ENCODE assay signal across 18 mouse cellular contexts in genomic region chr11:81223361-81223760, GRCm38 (mm10).
DNase-seq lines count a peak whose midpoint lies in the region; ATAC-seq and TF ChIP-seq lines count a peak whose summit lies in the region.
"Had no signal": no experiment of that assay in that cellular context is flagged by ENCODE, and none has a peak within 500 bp of the region (broad histone marks: within the 10 kb centered on the region; RNA-seq: fewer than 3 reads in every experiment).

No protein-coding gene starts in this region.

- no peak for ATAC-seq in forebrain, postnatal 0 days
- ATAC-seq in forebrain, embryonic 15.5 days (replicated peaks): no peak
- no peak for ATAC-seq in liver, embryonic 11.5 days (replicated peaks; ENCODE audit: low FRiP score)
- ATAC-seq: inflammation-experienced regulatory T-cells, adult 6 months; intestine, postnatal 0 days had no signal

- H3K27me3 ChIP-seq in forebrain, postnatal 0 days (ENCODE audit: insufficient read depth, low read length): no peaks in the 10 kb centered on the region
- no peaks in the 10 kb centered on the region for H3K27me3 ChIP-seq in forebrain, embryonic 15.5 days
- H3K27me3 ChIP-seq in liver, embryonic 11.5 days (replicated peaks; ENCODE audit: control insufficient read depth, insufficient read depth, low read length): no peaks in the 10 kb centered on the region; the same call in 1 of the 2 replicates
- H3K27me3 ChIP-seq: embryonic facial prominence, embryonic 12.5 days; forebrain, embryonic 12.5 days; hindbrain, embryonic 15.5 days had no signal

- no peak overlapping the region for H3K4me2 ChIP-seq in forebrain, postnatal 0 days (ENCODE audit: low read depth)
- no peak overlapping the region for H3K4me2 ChIP-seq in forebrain, embryonic 15.5 days (replicated peaks)
- H3K4me2 ChIP-seq in liver, embryonic 11.5 days: no peak overlapping the region
- H3K4me2 ChIP-seq: embryonic facial prominence, embryonic 12.5 days; forebrain, embryonic 12.5 days; hindbrain, embryonic 15.5 days had no signal

- WGBS in forebrain, postnatal 0 days: 63% methylated on average over 9 of the region's 9 CpGs
- 77% methylated on average over 9 of the region's 9 CpGs for WGBS in forebrain, embryonic 15.5 days
- 87% methylated on average over 9 of the region's 9 CpGs for WGBS in liver, embryonic 11.5 days

- H3K9ac ChIP-seq in forebrain, postnatal 0 days: no peak overlapping the region
- H3K9ac ChIP-seq in forebrain, embryonic 15.5 days (replicated peaks): no peak overlapping the region
- H3K9ac ChIP-seq in liver, embryonic 11.5 days (ENCODE audit: low read depth, low read length): no peak overlapping the region
- H3K9ac ChIP-seq: embryonic facial prominence, embryonic 12.5 days; forebrain, embryonic 12.5 days; hindbrain, embryonic 15.5 days had no signal

- peak; percentile 13 to 17 for DNase-seq in cerebellum, adult 18-20 months
- DNase-seq in cerebellum, adult 8-10 months: no peak
- peak; percentile 33 for DNase-seq in forebrain, postnatal 0 days
- peak; percentile 32 for DNase-seq in cerebellum, adult 9-11 months
- no peak for DNase-seq in frontal cortex, postnatal 14 days (ENCODE audit: low spot score in 2 of 2)
- no peak for DNase-seq in liver, embryonic 11.5 days (ENCODE audit: low spot score)
- DNase-seq: adrenal gland, postnatal 10 days; gastrocnemius, postnatal 10 days; heart, adult 18-20 months; heart, postnatal 14 days; kidney, adult 8-10 months had no signal

- no peak overlapping the region for H3K4me3 ChIP-seq in forebrain, postnatal 0 days (ENCODE audit: low read depth, low read length)
- H3K4me3 ChIP-seq in forebrain, embryonic 15.5 days: no peak overlapping the region
- no peak overlapping the region for H3K4me3 ChIP-seq in liver, embryonic 11.5 days (ENCODE audit: low read depth, low read length)
- H3K4me3 ChIP-seq: embryonic facial prominence, embryonic 12.5 days; forebrain, embryonic 12.5 days; heart, embryonic 10.5 days; hindbrain, embryonic 15.5 days had no signal

- TF ChIP-seq CTCF in forebrain, postnatal 0 days (IDR thresholded peaks at IDR 0.05; ENCODE audit: low read depth): no peak

- H3K27ac ChIP-seq in forebrain, postnatal 0 days (ENCODE audit: low read depth, low read length): no peak overlapping the region
- H3K27ac ChIP-seq in forebrain, embryonic 15.5 days (replicated peaks): no peak overlapping the region
- no peak overlapping the region for H3K27ac ChIP-seq in liver, embryonic 11.5 days (ENCODE audit: low read depth, low read length)
- H3K27ac ChIP-seq: embryonic facial prominence, embryonic 12.5 days; forebrain, embryonic 12.5 days; heart, embryonic 10.5 days; hindbrain, embryonic 15.5 days had no signal

- no peaks in the 10 kb centered on the region for H3K4me1 ChIP-seq in forebrain, postnatal 0 days (ENCODE audit: insufficient read depth)
- 0 out of 2 replicates have a peak, but pooled peaks cover 4% of the 10 kb centered on the region for H3K4me1 ChIP-seq in forebrain, embryonic 15.5 days
- H3K4me1 ChIP-seq in liver, embryonic 11.5 days (replicated peaks; ENCODE audit: control insufficient read depth, insufficient read depth, low read length): no peaks in the 10 kb centered on the region
- H3K4me1 ChIP-seq: embryonic facial prominence, embryonic 12.5 days; heart, embryonic 10.5 days; hindbrain, embryonic 15.5 days had no signal

- no peaks in the 10 kb centered on the region for H3K9me3 ChIP-seq in forebrain, postnatal 0 days (ENCODE audit: low read length)
- no peaks in the 10 kb centered on the region for H3K9me3 ChIP-seq in forebrain, embryonic 15.5 days
- H3K9me3 ChIP-seq in liver, embryonic 11.5 days (ENCODE audit: control insufficient read depth, low read length): no peaks in the 10 kb centered on the region
- H3K9me3 ChIP-seq: embryonic facial prominence, embryonic 12.5 days; forebrain, embryonic 12.5 days; heart, embryonic 10.5 days; hindbrain, embryonic 15.5 days had no signal

- no peaks in the 10 kb centered on the region for H3K36me3 ChIP-seq in forebrain, postnatal 0 days (ENCODE audit: insufficient read depth)
- no peaks in the 10 kb centered on the region for H3K36me3 ChIP-seq in forebrain, embryonic 15.5 days
- no peaks in the 10 kb centered on the region for H3K36me3 ChIP-seq in liver, embryonic 11.5 days (ENCODE audit: control insufficient read depth, insufficient read depth, low read length)
- H3K36me3 ChIP-seq: embryonic facial prominence, embryonic 12.5 days; forebrain, embryonic 12.5 days; heart, embryonic 10.5 days; hindbrain, embryonic 15.5 days had no signal

Comparison
In these comparisons a context has a peak if more than half of its experiments do, and no peak if none do; other contexts are left out.
1. DNase-seq: peak in cerebellum, adult 18-20 months (2 of 2), forebrain, postnatal 0 days (single experiment) and cerebellum, adult 9-11 months (single experiment); none in cerebellum, adult 8-10 months (single experiment), frontal cortex, postnatal 14 days (0 of 2) and liver, embryonic 11.5 days (single experiment).